Mouse (Mus musculus) adrenal gland, postnatal 10 days (tissue): ENCODE measurements at regions not wholly inside any gene's neighbourhood (a gene's known extent, or its start where the extent isn't known, plus 50 kb on each side); places are given as distances from the start of the nearest gene placed in this dataset.
A peak's percentile ranks its signal among the peaks of the same experiment; 100 is the strongest.

Experiments
- DNase-seq: peaks from one replicate; pipeline ENCODE4 v3.0.0; 2021; ENCODE audit warnings: mixed read lengths

GRCm38 (mm10) chr17:31776949-31777607 is 78.5 kb downstream of the Sik1 start:
- DNase-seq = peak; percentile 29

GRCm38 (mm10) chr17:31777751-31778150 is 77.9 kb downstream of the Sik1 start:
- no peak for DNase-seq

GRCm38 (mm10) chr17:31779466-31779865 is 76.1 kb downstream of the Sik1 start:
- no peak for DNase-seq

DNA sequence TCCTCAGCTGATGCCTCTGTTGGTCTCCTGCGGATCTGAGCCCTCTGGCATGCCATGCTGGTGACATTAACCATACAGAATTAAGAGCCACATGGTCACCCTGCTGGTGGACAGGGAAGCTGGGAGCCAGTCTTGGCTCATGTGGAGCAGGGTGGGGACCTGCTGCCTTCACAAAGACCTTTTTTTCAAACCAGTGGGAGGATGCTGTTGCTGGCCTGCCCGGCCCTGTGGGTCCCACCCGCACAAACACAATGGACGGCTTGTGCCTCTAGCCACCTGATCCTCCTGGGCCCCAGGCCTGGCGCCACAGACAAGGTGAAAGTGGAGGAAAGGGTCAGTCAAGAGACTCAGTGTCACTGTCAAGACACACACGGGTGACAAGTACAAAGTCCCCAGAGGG is 73.4 kb downstream of the Sik1 start:
- no peak for DNase-seq

GRCm38 (mm10) chr17:31783071-31783470 is 72.5 kb downstream of the Sik1 start:
- no peak for DNase-seq

- DNase-seq = peak; percentile 70
Observed at GRCm38 (mm10) chr17:31788316-31788715, 67.3 kb downstream of the Sik1 start.

- no peak for DNase-seq
Observed at GRCm38 (mm10) chr17:31789068-31789583, 66.5 kb downstream of the Sik1 start.

DNA sequence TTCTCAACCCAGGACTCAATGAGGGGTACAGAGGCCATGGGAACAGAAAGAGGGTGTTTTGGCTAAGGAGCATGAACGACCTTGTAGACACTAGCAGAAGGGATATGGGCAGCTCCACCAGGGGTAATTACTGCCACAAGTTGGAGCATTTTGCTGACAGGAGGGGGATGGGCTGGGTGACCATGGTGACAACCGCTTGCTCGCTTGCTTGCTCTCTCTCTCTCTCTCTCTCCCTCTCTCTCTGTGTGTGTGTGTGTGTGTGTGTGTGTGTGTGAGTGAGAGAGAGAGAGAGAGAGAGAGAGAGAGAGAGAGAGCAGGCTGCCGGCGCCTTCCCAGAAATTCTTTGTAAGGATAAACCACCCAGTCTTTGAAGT is 65.7 kb downstream of the Sik1 start:
- DNase-seq = peak; percentile 59

DNA sequence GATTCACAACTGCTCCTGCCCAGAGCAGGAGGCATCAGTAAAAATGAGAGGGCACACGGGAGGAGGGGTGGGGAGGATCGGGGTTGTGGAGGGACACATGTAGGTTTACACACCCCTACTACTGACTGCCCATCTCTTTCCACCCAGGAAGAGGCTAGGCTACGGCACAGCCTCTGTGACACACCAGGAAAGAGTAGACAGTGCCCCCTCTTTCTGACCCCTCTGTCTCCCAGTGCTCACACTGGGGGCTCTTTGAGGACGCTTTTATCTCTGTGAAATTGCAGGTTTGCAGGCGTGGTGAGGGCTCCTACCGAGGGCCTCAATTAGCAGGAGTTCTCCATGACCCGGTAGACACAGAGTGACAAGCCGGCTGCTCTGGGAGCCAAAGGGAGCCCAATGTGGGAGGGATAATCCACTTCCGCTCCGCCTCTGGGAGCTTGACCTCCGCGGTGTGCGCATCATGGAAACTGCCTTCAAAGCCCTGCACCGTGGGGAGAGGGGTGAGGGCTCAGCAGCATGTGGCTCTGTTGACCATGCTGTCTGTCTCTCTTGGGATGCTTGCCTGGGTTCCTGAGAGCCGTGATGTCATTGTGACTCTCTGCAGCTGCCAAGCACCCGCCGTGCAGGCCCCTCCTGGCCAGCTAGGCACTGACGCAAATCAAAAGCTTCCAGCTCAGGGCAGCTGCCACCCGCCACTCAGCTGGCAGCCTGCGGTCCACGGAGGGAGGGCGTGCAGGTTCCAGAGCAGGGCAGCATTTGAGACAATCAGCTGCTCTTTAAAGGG is 65.1 kb downstream of the Sik1 start:
- DNase-seq = peak; percentile 85

- no peak for DNase-seq
Observed at GRCm38 (mm10) chr17:31791656-31792055, 63.9 kb downstream of the Sik1 start.

DNA sequence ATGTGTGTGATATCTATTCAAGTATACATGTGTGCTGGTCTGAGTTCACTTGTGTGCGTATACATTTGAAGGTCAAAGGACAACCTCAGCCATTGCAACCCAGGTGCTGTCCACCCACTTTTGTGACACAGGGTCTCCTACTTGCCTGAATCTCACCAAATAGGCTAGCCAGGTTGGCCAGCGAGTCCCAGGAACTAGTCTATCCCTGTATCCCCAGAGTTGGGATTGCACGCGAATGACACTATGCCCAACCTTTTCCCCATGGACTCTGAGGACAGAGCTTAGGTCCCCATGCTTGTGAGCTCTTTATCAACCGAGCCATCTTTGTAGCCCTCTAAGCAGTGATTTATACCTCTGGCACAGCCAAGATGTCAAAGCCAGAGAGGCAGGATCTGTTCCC is 62.6 kb downstream of the Sik1 start:
- no peak for DNase-seq

DNA sequence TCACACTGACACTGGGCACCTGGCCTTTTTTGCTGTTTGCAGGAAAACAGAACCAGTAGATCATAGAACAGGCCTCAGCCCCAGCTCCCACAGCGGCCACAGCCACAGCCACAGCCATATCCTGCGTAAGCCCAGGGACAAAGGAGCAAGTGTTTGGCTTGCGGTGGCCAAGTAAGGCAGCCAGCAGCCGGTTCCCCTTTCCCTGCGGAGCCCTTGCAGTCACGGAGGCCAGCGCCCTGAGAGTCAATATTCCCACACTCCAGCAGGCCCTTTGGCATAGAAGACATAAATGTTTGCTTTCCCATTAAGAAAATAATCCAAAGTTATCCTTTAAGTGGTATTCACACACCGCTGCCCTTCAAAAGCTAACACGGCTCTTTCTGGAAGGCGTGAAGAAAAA is 62.1 kb downstream of the Sik1 start:
- peak; percentile 71 for DNase-seq

DNA sequence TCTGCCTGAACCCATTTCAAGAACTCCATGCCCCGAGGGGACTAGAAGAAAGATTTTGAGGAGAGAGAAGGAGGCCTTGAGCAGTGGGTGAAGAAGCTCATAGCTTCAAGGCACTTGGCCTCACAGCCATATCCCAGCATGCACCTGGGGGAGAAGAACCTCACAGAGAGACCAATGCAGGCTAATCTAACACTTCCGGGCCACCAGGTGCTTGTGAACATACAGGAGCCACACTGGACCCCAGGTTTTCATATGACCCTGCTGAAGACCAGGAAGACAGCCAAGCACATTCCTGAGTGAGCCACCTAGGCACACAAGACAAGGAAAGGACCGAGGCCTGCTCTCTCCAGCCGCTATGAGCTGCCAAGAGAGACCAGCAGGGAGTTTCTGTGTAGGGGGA is 61.6 kb downstream of the Sik1 start:
- DNase-seq = no peak
